Mouse (Mus musculus): ENCODE data around the gene Olfr1474. TPM values are rescaled to one million over a fixed set of nuclear protein-coding genes. Genes with fewer than 3 reads are reported as not detected.
"Not testable (repeated sequence)": the region's sequence is repeated elsewhere in the genome, so short reads cannot be mapped to it uniquely, and the experiment has no call there.

Olfr1474 gene
- total RNA-seq (2021): not detected
- long read RNA-seq, experiment 1: 0 reads
- long read RNA-seq, experiment 2: 0 reads

DNA sequence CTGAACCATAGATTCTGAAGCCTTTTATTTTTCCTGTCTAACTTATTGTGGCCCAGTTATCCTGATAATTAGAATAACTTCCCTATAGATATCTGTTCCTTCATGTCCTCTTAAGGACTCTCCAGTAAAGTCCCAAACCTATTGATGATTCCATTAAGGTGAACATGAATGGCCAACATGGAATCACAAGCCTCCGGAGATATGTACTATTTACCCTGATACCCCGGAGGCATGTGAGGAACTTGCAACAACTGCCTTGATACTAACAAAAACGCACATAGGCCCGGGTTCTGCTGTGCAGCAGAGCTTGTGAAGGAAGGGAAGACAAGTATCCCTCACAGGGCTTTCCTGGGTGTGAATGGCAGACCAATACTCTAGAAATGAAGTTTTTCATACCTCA lies at the start of gene Olfr1474:
Gene Olfr1474 (plus strand): TSS at position 301 of the 400 bp plus-strand sequence.
- DNase-seq; intact Hi-C loops (cut with DNase I): not testable (repeated sequence)

DNA sequence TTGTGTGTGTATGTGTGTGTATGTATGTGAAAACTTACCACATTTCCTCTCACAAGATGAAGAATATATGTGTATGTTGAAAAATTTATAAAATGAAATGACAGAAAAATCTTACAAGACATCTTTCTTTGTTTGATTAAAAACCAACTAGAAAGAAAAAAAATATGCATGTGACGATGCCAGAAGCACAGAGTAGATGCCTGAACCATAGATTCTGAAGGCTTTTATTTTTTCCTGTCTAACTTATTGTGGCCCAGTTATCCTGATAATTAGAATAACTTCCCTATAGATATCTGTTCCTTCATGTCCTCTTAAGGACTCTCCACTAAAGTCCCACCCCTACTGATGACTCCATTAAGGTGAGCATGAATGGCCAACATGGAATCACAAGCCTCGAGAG lies 26.3 kb upstream of the Olfr1474 start, which contains the start of gene Olfr1471:
Gene Olfr1471 (plus strand): TSS at position 301 of the 400 bp plus-strand sequence.
- intact Hi-C loops (cut with DNase I): not testable (repeated sequence)

DNA sequence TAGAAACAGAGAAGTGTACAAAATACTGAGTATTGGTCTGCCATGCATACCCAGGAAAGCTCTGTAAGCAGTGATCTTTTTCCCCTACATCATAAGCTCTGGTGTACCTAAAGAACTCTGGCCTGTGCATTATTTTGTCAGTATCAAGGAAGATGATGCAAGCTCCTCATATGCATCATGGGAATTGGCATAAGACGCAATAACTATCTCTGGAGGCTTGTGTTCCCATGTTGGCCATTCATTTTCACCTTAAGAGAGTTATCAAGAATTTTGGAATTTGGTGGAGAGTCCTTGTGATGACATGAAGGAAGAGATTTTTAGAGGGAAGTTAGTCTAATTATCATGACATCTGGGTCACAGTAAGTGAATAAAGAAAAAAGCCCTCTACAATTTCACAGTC lies 13.4 kb upstream of the Olfr1474 start, which contains the start of gene Olfr1472:
Gene Olfr1472 (minus strand): TSS at position 101 of the 400 bp plus-strand sequence.
- intact Hi-C loops (cut with DNase I): no loop called here

More for the DNA sequence above, 26.3 kb upstream of the Olfr1474 start, which contains the start of gene Olfr1471:
- DNase-seq: not testable (repeated sequence)

DNA sequence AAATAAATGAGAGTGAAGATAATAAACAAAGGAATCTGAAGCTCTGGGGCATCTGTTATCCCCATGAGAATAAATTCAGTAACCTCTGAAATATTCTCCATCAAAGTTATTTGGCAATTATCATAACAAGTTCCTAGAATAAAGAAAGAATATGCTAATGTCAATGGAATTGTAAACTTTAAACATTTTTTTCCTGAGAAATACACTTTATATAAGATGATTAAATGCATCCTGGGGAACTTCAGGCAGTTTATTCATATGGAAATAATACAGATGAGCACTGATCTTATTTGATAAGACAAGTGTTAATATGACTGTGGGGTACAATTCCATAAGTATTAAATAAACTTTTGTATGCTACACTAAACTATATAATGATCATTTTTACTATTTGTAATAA lies 10.7 kb downstream of the Olfr1474 start, which contains the start of gene Olfr1475:
Gene Olfr1475 (minus strand): TSS at position 101 of the 400 bp plus-strand sequence.
- intact Hi-C loops (cut with DNase I): no loop called here
- no peak for DNase-seq

More for the DNA sequence above, 13.4 kb upstream of the Olfr1474 start, which contains the start of gene Olfr1472:
- no peak for DNase-seq

DNA sequence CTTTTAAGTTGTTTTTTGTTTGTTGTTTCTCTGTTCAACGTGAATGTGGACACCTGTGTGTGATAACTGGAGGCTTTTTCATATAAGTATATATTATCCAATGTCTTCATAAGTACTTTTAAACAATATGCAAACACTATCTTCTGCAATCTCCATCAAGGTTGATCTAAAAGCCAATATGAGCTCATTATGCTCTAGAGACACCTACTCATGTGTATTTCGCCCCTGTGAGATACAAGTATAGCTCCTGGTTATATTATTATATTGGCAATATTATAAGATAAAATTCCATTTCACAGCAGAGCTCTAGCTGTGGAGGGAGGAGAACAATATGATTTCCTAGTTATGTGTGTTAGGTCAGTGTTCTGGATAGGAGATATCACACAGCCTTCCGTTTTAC lies 30.9 kb downstream of the Olfr1474 start, which contains the start of gene Olfr1477:
Gene Olfr1477 (plus strand): TSS at position 301 of the 400 bp plus-strand sequence.
- no peak for DNase-seq
- intact Hi-C loops (cut with DNase I): no loop called here

Other genes with a start within 250 kb of the Olfr1474 start
- gene Olfr1463, start 238.2 kb upstream of the Olfr1474 start, total RNA-seq (2021): not detected
- gene Olfr1465, start 154.0 kb upstream of the Olfr1474 start, total RNA-seq (2021): not detected
- not detected for gene Olfr1466, start 130.7 kb upstream of the Olfr1474 start, total RNA-seq (2021)
- gene Olfr1467, start 107.3 kb upstream of the Olfr1474 start, total RNA-seq (2021): not detected
- not detected for gene Olfr1469, start 61.7 kb upstream of the Olfr1474 start, total RNA-seq (2021)
- not detected for gene Olfr1471, start 26.2 kb upstream of the Olfr1474 start, total RNA-seq (2021)
- not detected for gene Olfr1472, start 13.5 kb upstream of the Olfr1474 start, total RNA-seq (2021)
- gene Olfr1475, start 10.6 kb downstream of the Olfr1474 start, total RNA-seq (2021): not detected
- not detected for gene Olfr1477, start 31.0 kb downstream of the Olfr1474 start, total RNA-seq (2021)
- not detected for gene Olfr1480, start 58.3 kb downstream of the Olfr1474 start, total RNA-seq (2021)
- not detected for gene Olfr1484, start 113.9 kb downstream of the Olfr1474 start, total RNA-seq (2021)
- gene Olfr1487, start 147.8 kb downstream of the Olfr1474 start, total RNA-seq (2021): not detected
- not detected for gene Olfr1489, start 162.1 kb downstream of the Olfr1474 start, total RNA-seq (2021)
- not detected for gene Olfr1490, start 181.5 kb downstream of the Olfr1474 start, total RNA-seq (2021)
- not detected for gene Olfr1491, start 227.7 kb downstream of the Olfr1474 start, total RNA-seq (2021)